In genomic region chr10:62582701-62583100, GRCm38 (mm10) we compare ENCODE assay signal across 19 mouse cellular contexts.
"Had no signal": no experiment of that assay in that cellular context is flagged by ENCODE, and none has a peak within 500 bp of the region (broad histone marks: within the 10 kb centered on the region; RNA-seq: fewer than 3 reads in every experiment).

No protein-coding gene starts in this region.

- H3K9ac ChIP-seq: liver, embryonic 13.5 days; liver, embryonic 15.5 days; liver, postnatal 0 days; lung, embryonic 15.5 days; midbrain, embryonic 12.5 days; neural tube, embryonic 12.5 days had no signal

- H3K4me2 ChIP-seq: liver, embryonic 13.5 days; liver, embryonic 15.5 days; lung, embryonic 15.5 days; midbrain, embryonic 12.5 days; neural tube, embryonic 12.5 days had no signal

- H3K9me3 ChIP-seq: liver, embryonic 13.5 days; liver, embryonic 15.5 days; lung, embryonic 15.5 days; megakaryocyte, embryonic 14.5 days; midbrain, embryonic 12.5 days; neural tube, embryonic 12.5 days had no signal

- ATAC-seq: liver, postnatal 0 days; midbrain, embryonic 16.5 days had no signal

- H3K4me3 ChIP-seq: liver, embryonic 13.5 days; liver, embryonic 15.5 days; lung, embryonic 15.5 days; megakaryocyte, embryonic 14.5 days; midbrain, embryonic 12.5 days; neural tube, embryonic 12.5 days had no signal

- DNase-seq: liver, embryonic 13.5 days; liver, postnatal 0 days; lung, adult 2 months; lung, postnatal 14 days; lung, postnatal 36 days; midbrain, embryonic 14.5 days; right cerebral cortex, postnatal 25 days; right cerebral cortex, postnatal 4 days; spleen, adult 18-20 months; thymus, adult 18-20 months; thymus, postnatal 14 days; thymus, postnatal 36 days had no signal

- H3K27ac ChIP-seq: liver, embryonic 13.5 days; liver, embryonic 15.5 days; lung, embryonic 15.5 days; macrophage; midbrain, embryonic 12.5 days; neural tube, embryonic 12.5 days had no signal

- H3K27me3 ChIP-seq: liver, embryonic 13.5 days; liver, embryonic 15.5 days; lung, embryonic 15.5 days; megakaryocyte, embryonic 14.5 days; midbrain, embryonic 12.5 days; neural tube, embryonic 12.5 days had no signal
